Mouse (Mus musculus): ENCODE measurements around the gene Itgb1bp1. TPM values are rescaled to one million over a fixed set of nuclear protein-coding genes. Genes with fewer than 3 reads are reported as not detected.

Itgb1bp1 gene
- polyA plus RNA-seq, 1 experiment from 2014 or later: 43.5 TPM

GRCm38 (mm10) chr12:21312201-21312600, 26.1 kb upstream of the Itgb1bp1 start:
- Histone ChIP-seq H3K27me3 (ENCODE audit: control insufficient read depth, insufficient read depth, low read length) (no peaks in the 10 kb centered on the region), H3K9me3 (ENCODE audit: control insufficient read depth, low read length) (no peaks in the 10 kb centered on the region), H3K27ac (ENCODE audit: low read depth, low read length) (no peak overlapping the region), H3K4me1 (ENCODE audit: control insufficient read depth, insufficient read depth, low read length) (peaks cover 2% of the 10 kb centered on the region; the same call in 1 of the 2 replicates), H3K9ac (ENCODE audit: low read depth, low read length) (no peak overlapping the region), H3K4me3 (ENCODE audit: low read length) (no peak overlapping the region), H3K36me3 (ENCODE audit: control insufficient read depth, insufficient read depth, low read length) (peaks cover 73% of the 10 kb centered on the region), H3K4me2 (replicated peaks; ENCODE audit: low read depth, low read length) (no peak overlapping the region)
- WGBS: 81% methylated on average over 5 of the region's 5 CpGs
- ATAC-seq (ENCODE audit: low FRiP score, low TSS enrichment): no peak

GRCm38 (mm10) chr12:21306721-21307120, 20.6 kb upstream of the Itgb1bp1 start:
- H3K9me3 ChIP-seq (ENCODE audit: control insufficient read depth, low read length): no peaks in the 10 kb centered on the region
- 75% methylated on average over 4 of the region's 4 CpGs for WGBS
- H3K4me2 ChIP-seq (replicated peaks; ENCODE audit: low read depth, low read length): no peak overlapping the region
- peaks cover 91% of the 10 kb centered on the region for H3K36me3 ChIP-seq (ENCODE audit: control insufficient read depth, insufficient read depth, low read length)
- H3K9ac ChIP-seq (ENCODE audit: low read depth, low read length): no peak overlapping the region
- ATAC-seq (ENCODE audit: low FRiP score, low TSS enrichment): no peak
- H3K4me3 ChIP-seq (ENCODE audit: low read length): no peak overlapping the region
- no peaks in the 10 kb centered on the region for H3K4me1 ChIP-seq (ENCODE audit: control insufficient read depth, insufficient read depth, low read length)
- no peak overlapping the region for H3K27ac ChIP-seq (ENCODE audit: low read depth, low read length)
- H3K27me3 ChIP-seq (ENCODE audit: control insufficient read depth, insufficient read depth, low read length): no peaks in the 10 kb centered on the region

- no peaks in the 10 kb centered on the region for H3K27me3 ChIP-seq (ENCODE audit: control insufficient read depth, insufficient read depth, low read length)
- no peak overlapping the region for H3K4me3 ChIP-seq (ENCODE audit: low read length)
- H3K4me2 ChIP-seq (replicated peaks; ENCODE audit: low read depth, low read length): no peak overlapping the region
- H3K9me3 ChIP-seq (ENCODE audit: control insufficient read depth, low read length): no peaks in the 10 kb centered on the region
- no peak for ATAC-seq (ENCODE audit: low FRiP score, low TSS enrichment)
- H3K27ac ChIP-seq (ENCODE audit: low read depth, low read length): no peak overlapping the region
- H3K4me1 ChIP-seq (ENCODE audit: control insufficient read depth, insufficient read depth, low read length): no peaks in the 10 kb centered on the region
- H3K9ac ChIP-seq (ENCODE audit: low read depth, low read length): no peak overlapping the region
- WGBS: 89% methylated on average over 4 of the region's 4 CpGs
- H3K36me3 ChIP-seq (ENCODE audit: control insufficient read depth, insufficient read depth, low read length): peaks cover 90% of the 10 kb centered on the region
These were observed 19.7 kb upstream of the Itgb1bp1 start for GRCm38 (mm10) chr12:21305741-21306140.

GRCm38 (mm10) chr12:21302361-21302783, 16.3 kb upstream of the Itgb1bp1 start:
- Histone ChIP-seq H3K9ac (ENCODE audit: low read depth, low read length) (no peak overlapping the region), H3K4me2 (replicated peaks; ENCODE audit: low read depth, low read length) (no peak overlapping the region), H3K27ac (ENCODE audit: low read depth, low read length) (no peak overlapping the region), H3K4me1 (ENCODE audit: control insufficient read depth, insufficient read depth, low read length) (no peaks in the 10 kb centered on the region), H3K27me3 (ENCODE audit: control insufficient read depth, insufficient read depth, low read length) (no peaks in the 10 kb centered on the region), H3K9me3 (ENCODE audit: control insufficient read depth, low read length) (no peaks in the 10 kb centered on the region), H3K36me3 (ENCODE audit: control insufficient read depth, insufficient read depth, low read length) (peaks cover 90% of the 10 kb centered on the region), H3K4me3 (ENCODE audit: low read length) (no peak overlapping the region)
- no peak for ATAC-seq (ENCODE audit: low FRiP score, low TSS enrichment)
- 88% methylated on average over 5 of the region's 5 CpGs for WGBS

- H3K9ac ChIP-seq (ENCODE audit: low read depth, low read length): no peak overlapping the region
- WGBS: 81% methylated on average over 8 of the region's 8 CpGs
These were observed 15.8 kb upstream of the Itgb1bp1 start for GRCm38 (mm10) chr12:21301932-21302331.

GRCm38 (mm10) chr12:21301324-21301723, 15.2 kb upstream of the Itgb1bp1 start:
- no peaks in the 10 kb centered on the region for H3K27me3 ChIP-seq (ENCODE audit: control insufficient read depth, insufficient read depth, low read length)
- H3K4me3 ChIP-seq (ENCODE audit: low read length): no peak overlapping the region
- H3K4me1 ChIP-seq (ENCODE audit: control insufficient read depth, insufficient read depth, low read length): no peaks in the 10 kb centered on the region
- H3K9ac ChIP-seq (ENCODE audit: low read depth, low read length): no peak overlapping the region
- H3K36me3 ChIP-seq (ENCODE audit: control insufficient read depth, insufficient read depth, low read length): peaks cover 90% of the 10 kb centered on the region
- ATAC-seq (ENCODE audit: low FRiP score, low TSS enrichment): no peak
- WGBS: 88% methylated on average over 7 of the region's 7 CpGs
- H3K27ac ChIP-seq (ENCODE audit: low read depth, low read length): no peak overlapping the region
- no peaks in the 10 kb centered on the region for H3K9me3 ChIP-seq (ENCODE audit: control insufficient read depth, low read length)
- H3K4me2 ChIP-seq (replicated peaks; ENCODE audit: low read depth, low read length): no peak overlapping the region

More at GRCm38 (mm10) chr12:21301932-21302331, 15.8 kb upstream of the Itgb1bp1 start:
- Histone ChIP-seq H3K27me3 (ENCODE audit: control insufficient read depth, insufficient read depth, low read length) (no peaks in the 10 kb centered on the region), H3K9me3 (ENCODE audit: control insufficient read depth, low read length) (no peaks in the 10 kb centered on the region), H3K4me1 (ENCODE audit: control insufficient read depth, insufficient read depth, low read length) (no peaks in the 10 kb centered on the region), H3K36me3 (ENCODE audit: control insufficient read depth, insufficient read depth, low read length) (peaks cover 90% of the 10 kb centered on the region), H3K27ac (ENCODE audit: low read depth, low read length) (no peak overlapping the region), H3K4me2 (replicated peaks; ENCODE audit: low read depth, low read length) (no peak overlapping the region), H3K4me3 (ENCODE audit: low read length) (no peak overlapping the region)
- no peak for ATAC-seq (ENCODE audit: low FRiP score, low TSS enrichment)

GRCm38 (mm10) chr12:21298856-21299255, 12.8 kb upstream of the Itgb1bp1 start:
- Histone ChIP-seq H3K9ac (ENCODE audit: low read depth, low read length) (no peak overlapping the region), H3K36me3 (ENCODE audit: control insufficient read depth, insufficient read depth, low read length) (peaks cover 94% of the 10 kb centered on the region), H3K27me3 (ENCODE audit: control insufficient read depth, insufficient read depth, low read length) (no peaks in the 10 kb centered on the region), H3K4me1 (ENCODE audit: control insufficient read depth, insufficient read depth, low read length) (no peaks in the 10 kb centered on the region), H3K4me3 (ENCODE audit: low read length) (no peak overlapping the region), H3K4me2 (replicated peaks; ENCODE audit: low read depth, low read length) (no peak overlapping the region), H3K27ac (ENCODE audit: low read depth, low read length) (no peak overlapping the region), H3K9me3 (ENCODE audit: control insufficient read depth, low read length) (no peaks in the 10 kb centered on the region)
- 96% methylated on average over 11 of the region's 11 CpGs for WGBS
- ATAC-seq (ENCODE audit: low FRiP score, low TSS enrichment): no peak

- WGBS: 87% methylated on average over 6 of the region's 6 CpGs
- peaks cover 14% of the 10 kb centered on the region for H3K4me1 ChIP-seq (ENCODE audit: control insufficient read depth, insufficient read depth, low read length)
- H3K27ac ChIP-seq (ENCODE audit: low read depth, low read length): no peak overlapping the region
- H3K9me3 ChIP-seq (ENCODE audit: control insufficient read depth, low read length): no peaks in the 10 kb centered on the region
- peaks cover 34% of the 10 kb centered on the region for H3K36me3 ChIP-seq (ENCODE audit: control insufficient read depth, insufficient read depth, low read length)
- no peak overlapping the region for H3K9ac ChIP-seq (ENCODE audit: low read depth, low read length)
- no peak for ATAC-seq (ENCODE audit: low FRiP score, low TSS enrichment)
- H3K27me3 ChIP-seq (ENCODE audit: control insufficient read depth, insufficient read depth, low read length): no peaks in the 10 kb centered on the region
- H3K4me3 ChIP-seq (ENCODE audit: low read length): no peak overlapping the region
- H3K4me2 ChIP-seq (replicated peaks; ENCODE audit: low read depth, low read length): no peak overlapping the region
These were observed 3.6 kb upstream of the Itgb1bp1 start for GRCm38 (mm10) chr12:21289651-21290050.

GRCm38 (mm10) chr12:21288716-21289395, 2.8 kb upstream of the Itgb1bp1 start:
- Histone ChIP-seq H3K27ac (ENCODE audit: low read depth, low read length) (no peak overlapping the region), H3K4me1 (ENCODE audit: control insufficient read depth, insufficient read depth, low read length) (peaks cover 14% of the 10 kb centered on the region), H3K9me3 (ENCODE audit: control insufficient read depth, low read length) (no peaks in the 10 kb centered on the region), H3K27me3 (ENCODE audit: control insufficient read depth, insufficient read depth, low read length) (no peaks in the 10 kb centered on the region), H3K36me3 (ENCODE audit: control insufficient read depth, insufficient read depth, low read length) (peaks cover 26% of the 10 kb centered on the region), H3K4me3 (ENCODE audit: low read length) (no peak overlapping the region), H3K4me2 (replicated peaks; ENCODE audit: low read depth, low read length) (no peak overlapping the region), H3K9ac (ENCODE audit: low read depth, low read length) (no peak overlapping the region)
- 97% methylated on average over 3 of the region's 3 CpGs for WGBS
- no peak for ATAC-seq (ENCODE audit: low FRiP score, low TSS enrichment)

All from kidney, embryonic 14.5 days (tissue).